In genomic region chr6:146965139-146965772, GRCm38 (mm10) we compare ENCODE assay signal across 29 mouse cellular contexts. TPM values are rescaled to one million over a fixed set of nuclear protein-coding genes. Genes with fewer than 3 reads are reported as not detected.
A peak's percentile ranks its signal among the peaks of the same experiment; 100 is the strongest.
DNase-seq lines count a peak whose midpoint lies in the region; ATAC-seq and TF ChIP-seq lines count a peak whose summit lies in the region.
"Had no signal": no experiment of that assay in that cellular context is flagged by ENCODE, and none has a peak within 500 bp of the region (broad histone marks: within the 10 kb centered on the region; RNA-seq: fewer than 3 reads in every experiment).

No protein-coding gene starts in this region.

- no peak for TF ChIP-seq CTCF in kidney, adult 2 months (conservative IDR thresholded peaks at IDR 0.05; ENCODE audit: insufficient read depth, insufficient read length, low read depth, low read length)
- TF ChIP-seq CTCF in Patski (IDR thresholded peaks at IDR 0.05): no peak

- no peak overlapping the region for H3K9ac ChIP-seq in kidney, embryonic 16.5 days (replicated peaks; ENCODE audit: low read length)
- H3K9ac ChIP-seq: embryonic facial prominence, embryonic 12.5 days; embryonic facial prominence, embryonic 15.5 days; forebrain, embryonic 12.5 days; forebrain, embryonic 15.5 days; heart, embryonic 13.5 days; hindbrain, embryonic 12.5 days; hindbrain, embryonic 15.5 days had no signal

- TF ChIP-seq POLR2A in kidney, adult 2 months (IDR thresholded peaks at IDR 0.05; ENCODE audit: low read depth, low read length): no peak

- H3K27me3 ChIP-seq in kidney, adult 2 months (replicated peaks; ENCODE audit: control insufficient read depth, insufficient read depth, low read length): no peaks in the 10 kb centered on the region
- H3K27me3 ChIP-seq in kidney, embryonic 16.5 days (ENCODE audit: insufficient read depth, low read length): no peaks in the 10 kb centered on the region
- no peaks in the 10 kb centered on the region for H3K27me3 ChIP-seq in Patski
- H3K27me3 ChIP-seq: embryonic facial prominence, embryonic 12.5 days; embryonic facial prominence, embryonic 15.5 days; forebrain, embryonic 12.5 days; forebrain, embryonic 15.5 days; heart, embryonic 13.5 days; hindbrain, embryonic 12.5 days; hindbrain, embryonic 15.5 days had no signal

- CTCF ChIA-PET in Patski (lab: Charles Lee): interaction anchor here (1.1 to 1.7 kb wide), 6 partner anchors 12 to 132 kb away, joined by 3 to 6 read pairs (median 3); no protein-coding TSS in a partner anchor

- DNase-seq in kidney, adult 2 months: peak; percentile 60
- DNase-seq in kidney, postnatal 36 days: no peak
- no peak for DNase-seq in kidney, postnatal 14 days
- DNase-seq in Patski (ENCODE audit: low read depth, low spot score): no peak
- peak; percentile 24 for DNase-seq in ZHBTc4 (ENCODE audit: low read depth, low spot score)
- DNase-seq in cerebellum, postnatal 14 days: no peak
- DNase-seq: adrenal gland, postnatal 10 days; adrenal gland, postnatal 36 days; cerebellum, adult 18-20 months; cerebellum, adult 9-10 months; cerebellum, postnatal 25 days; gastrocnemius, postnatal 25 days had no signal

- no peak overlapping the region for H3K4me2 ChIP-seq in kidney, embryonic 16.5 days (replicated peaks; ENCODE audit: low read depth, low read length)
- H3K4me2 ChIP-seq: embryonic facial prominence, embryonic 12.5 days; embryonic facial prominence, embryonic 15.5 days; forebrain, embryonic 12.5 days; forebrain, embryonic 15.5 days; heart, embryonic 13.5 days; hindbrain, embryonic 12.5 days; hindbrain, embryonic 15.5 days had no signal

- no peak overlapping the region for H3K4me3 ChIP-seq in kidney, adult 2 months (ENCODE audit: insufficient read depth, low read depth, low read length)
- H3K4me3 ChIP-seq in kidney, embryonic 16.5 days (ENCODE audit: low read length): no peak overlapping the region
- H3K4me3 ChIP-seq: embryonic facial prominence, embryonic 12.5 days; embryonic facial prominence, embryonic 15.5 days; erythroblast, embryonic 14.5 days; forebrain, embryonic 12.5 days; forebrain, embryonic 15.5 days; heart, embryonic 13.5 days; hindbrain, embryonic 12.5 days; hindbrain, embryonic 15.5 days had no signal

- in situ Hi-C loops in Patski (cut with MboI; ENCODE audit: low pct_unique_long_range_greater_than_20kb): no loop called here

- ATAC-seq in kidney, embryonic 16.5 days (ENCODE audit: low FRiP score, low TSS enrichment): 0 out of 2 replicates have a peak, but pooled peaks have one; percentile 52
- peak; percentile 75 for ATAC-seq in Patski
- no peak for ATAC-seq in granulocyte monocyte progenitor cell, adult 5-6 weeks (replicated peaks; ENCODE audit: poor library complexity, severe bottlenecking)
- ATAC-seq: CD4-positive, CD25-positive, alpha-beta regulatory T cell, adult 4 months; forebrain, embryonic 15.5 days had no signal

- 61% methylated on average over 13 of the region's 13 CpGs for WGBS in kidney, adult 2 months
- WGBS in kidney, embryonic 16.5 days: 82% methylated on average over 13 of the region's 13 CpGs

- POLR2A ChIA-PET in Patski (lab: Charles Lee): interaction anchor here (0.8 to 0.9 kb wide), 2 partner anchors 9 to 77 kb away, joined by 3 read pairs; partner anchors contain the start of gene Ppfibp1

- H3K36me3 ChIP-seq in kidney, adult 2 months (ENCODE audit: control insufficient read depth, insufficient read depth, low read length): no peaks in the 10 kb centered on the region
- H3K36me3 ChIP-seq in kidney, embryonic 16.5 days (ENCODE audit: insufficient read depth, low read length): 0 out of 2 replicates have a peak, but pooled peaks cover 5% of the 10 kb centered on the region
- H3K36me3 ChIP-seq: embryonic facial prominence, embryonic 12.5 days; embryonic facial prominence, embryonic 15.5 days; forebrain, embryonic 12.5 days; forebrain, embryonic 15.5 days; hindbrain, embryonic 12.5 days; hindbrain, embryonic 15.5 days had no signal

- no peaks in the 10 kb centered on the region for H3K9me3 ChIP-seq in kidney, embryonic 16.5 days (ENCODE audit: low read length)
- H3K9me3 ChIP-seq: embryonic facial prominence, embryonic 12.5 days; embryonic facial prominence, embryonic 15.5 days; forebrain, embryonic 12.5 days; forebrain, embryonic 15.5 days; heart, embryonic 13.5 days; hindbrain, embryonic 12.5 days; hindbrain, embryonic 15.5 days had no signal

- H3K27ac ChIP-seq in kidney, adult 2 months (ENCODE audit: insufficient read depth, low read depth, low read length): no peak overlapping the region
- H3K27ac ChIP-seq in kidney, embryonic 16.5 days (ENCODE audit: low read length): no peak overlapping the region
- H3K27ac ChIP-seq: embryonic facial prominence, embryonic 12.5 days; embryonic facial prominence, embryonic 15.5 days; forebrain, embryonic 12.5 days; forebrain, embryonic 15.5 days; heart, embryonic 13.5 days; hindbrain, embryonic 12.5 days; hindbrain, embryonic 15.5 days had no signal

- peaks cover 19% of the 10 kb centered on the region for H3K4me1 ChIP-seq in kidney, adult 2 months (ENCODE audit: control insufficient read depth, insufficient read depth, low read length)
- peaks cover 15% of the 10 kb centered on the region for H3K4me1 ChIP-seq in kidney, embryonic 16.5 days (ENCODE audit: insufficient read depth, low read length)
- H3K4me1 ChIP-seq: forebrain, embryonic 12.5 days; forebrain, embryonic 15.5 days; hindbrain, embryonic 15.5 days had no signal

RNA-seq across cellular contexts. Expression of gene 1700034J05Rik, which starts 11.0 kb away (rescaled TPM):
- 0.07 TPM in 1 of 2 replicates, not detected in the other for polyA plus RNA-seq in kidney, adult 2 months (2012; rRNA removed)
- 0.17 and 0.37 TPM in 2 replicates for polyA plus RNA-seq in kidney, embryonic 16.5 days (2015; fragmentation: Nextera tagmentation; extraction: Ambion mirVana)
- polyA plus RNA-seq in Patski (2021): not detected
- total RNA-seq in granulocyte monocyte progenitor cell, adult 5-6 weeks (2014; fragmentation: Nextera tagmentation): not detected in 2 replicates
- not detected in 2 replicates for total RNA-seq in granulocyte monocyte progenitor cell, adult 5-6 weeks (2017)
- total RNA-seq: adrenal gland, adult 18-20 months; adrenal gland, postnatal 10 days; adrenal gland, postnatal 36 days; common myeloid progenitor, adult 5-6 weeks; gastrocnemius, adult 8-10 months; gastrocnemius, postnatal 25 days; heart, postnatal 25 days; hematopoietic stem cell, adult 5-6 weeks; MEL had no signal
- polyA plus RNA-seq: CD4-positive, CD25-positive, alpha-beta regulatory T cell, adult 4 months; erythroblast, embryonic 14.5 days; forebrain, embryonic 12.5 days; forebrain, embryonic 15.5 days had no signal

Comparison
In these comparisons a context has a peak if more than half of its experiments do, and no peak if none do; other contexts are left out.
1. DNase-seq: peak in kidney, adult 2 months (single experiment) and ZHBTc4 (single experiment); none in kidney, postnatal 36 days (0 of 2), kidney, postnatal 14 days (single experiment), Patski (single experiment) and cerebellum, postnatal 14 days (0 of 2).